Comparison of ENCODE assay signal across 7 mouse cellular contexts in the genomic region with DNA sequence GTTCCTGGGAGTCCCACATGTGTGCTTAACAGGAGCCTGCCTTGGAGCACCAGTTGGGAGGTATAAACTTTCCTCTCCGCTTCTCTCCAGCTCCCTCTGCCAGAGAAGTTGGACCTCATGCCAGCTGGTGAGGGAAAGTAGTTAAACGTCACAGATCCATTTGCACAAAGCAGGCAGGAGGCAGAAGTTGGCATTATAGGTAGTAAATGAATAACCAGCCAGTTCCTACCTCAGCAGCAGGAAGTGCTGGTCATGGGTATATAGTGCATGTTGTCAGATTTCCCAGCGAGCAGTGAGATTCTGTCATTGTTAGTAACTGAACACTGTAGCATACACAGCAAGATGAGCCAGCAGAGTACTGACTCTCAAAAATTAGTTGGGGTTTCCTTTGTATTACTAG. TPM values are rescaled to one million over a fixed set of nuclear protein-coding genes. Genes with fewer than 3 reads are reported as not detected.
A peak's percentile ranks its signal among the peaks of the same experiment; 100 is the strongest.
DNase-seq lines count a peak whose midpoint lies in the region; ATAC-seq lines count a peak whose summit lies in the region.

No protein-coding gene starts in this region.

- no peak overlapping the region for H3K4me2 ChIP-seq in neural tube, embryonic 13.5 days
- peak overlapping the region; percentile 38; the same call in 1 of the 2 replicates for H3K4me2 ChIP-seq in stomach, embryonic 15.5 days

- H3K27ac ChIP-seq in neural tube, embryonic 13.5 days (replicated peaks): 0 out of 2 replicates have a peak overlapping the region, but pooled peaks have one; percentile 13
- peak overlapping the region; percentile 52 for H3K27ac ChIP-seq in stomach, embryonic 15.5 days
- H3K27ac ChIP-seq in heart, embryonic 10.5 days: no peak overlapping the region

- no peak for ATAC-seq in neural tube, embryonic 13.5 days (ENCODE audit: low read depth)
- ATAC-seq in stomach, embryonic 15.5 days (ENCODE audit: insufficient read depth, low FRiP score, low read depth): peak; percentile 76

- WGBS in neural tube, embryonic 13.5 days: 57% methylated on average over 3 of the region's 3 CpGs
- 41% methylated on average over 3 of the region's 3 CpGs for WGBS in stomach, embryonic 15.5 days
- WGBS in heart, embryonic 10.5 days: 74% methylated on average over 3 of the region's 3 CpGs

- no peak overlapping the region for H3K4me3 ChIP-seq in neural tube, embryonic 13.5 days
- no peak overlapping the region for H3K4me3 ChIP-seq in stomach, embryonic 15.5 days (replicated peaks)
- no peak overlapping the region for H3K4me3 ChIP-seq in heart, embryonic 10.5 days

- no peaks in the 10 kb centered on the region for H3K9me3 ChIP-seq in neural tube, embryonic 13.5 days
- H3K9me3 ChIP-seq in stomach, embryonic 15.5 days: no peaks in the 10 kb centered on the region
- H3K9me3 ChIP-seq in heart, embryonic 10.5 days: no peaks in the 10 kb centered on the region

- DNase-seq in neural tube, embryonic 10.5 days (ENCODE audit: extremely low spot score, low spot score): no peak
- DNase-seq in gastrocnemius, adult 8-10 months (ENCODE audit: low spot score in 2 of 2): peak; percentile 32 to 36
- DNase-seq in kidney, adult 9 months: peak; percentile 72
- DNase-seq in heart, embryonic 10.5 days (ENCODE audit: low spot score): no peak
- DNase-seq in urinary bladder, postnatal 4 days (ENCODE audit: low spot score in 2 of 2): no peak

- H3K4me1 ChIP-seq in neural tube, embryonic 13.5 days (replicated peaks): peaks cover 55% of the 10 kb centered on the region
- H3K4me1 ChIP-seq in stomach, embryonic 15.5 days: peaks cover 14% of the 10 kb centered on the region
- peaks cover 53% of the 10 kb centered on the region for H3K4me1 ChIP-seq in heart, embryonic 10.5 days

- H3K27me3 ChIP-seq in neural tube, embryonic 13.5 days: no peaks in the 10 kb centered on the region
- H3K27me3 ChIP-seq in stomach, embryonic 15.5 days (replicated peaks): no peaks in the 10 kb centered on the region
- no peaks in the 10 kb centered on the region for H3K27me3 ChIP-seq in heart, embryonic 10.5 days (ENCODE audit: insufficient read depth, poor library complexity, severe bottlenecking)

- no peak overlapping the region for H3K9ac ChIP-seq in neural tube, embryonic 13.5 days
- H3K9ac ChIP-seq in stomach, embryonic 15.5 days: no peak overlapping the region

- H3K36me3 ChIP-seq in neural tube, embryonic 13.5 days: no peaks in the 10 kb centered on the region
- H3K36me3 ChIP-seq in stomach, embryonic 15.5 days: no peaks in the 10 kb centered on the region
- H3K36me3 ChIP-seq in heart, embryonic 10.5 days: no peaks in the 10 kb centered on the region

RNA-seq across cellular contexts. Expression of a gene that starts 31.4 kb away (rescaled TPM):
- 24.9 and 26.5 TPM in 2 replicates for polyA plus RNA-seq in neural tube, embryonic 13.5 days (2015; fragmentation: Nextera tagmentation; extraction: Ambion mirVana)
- 10 to 100 TPM; 17.0 to 20.8 (median 18.6) TPM for total RNA-seq in gastrocnemius, adult 8-10 months (2022)
- 11.6 and 12.2 TPM in 2 replicates for polyA plus RNA-seq in stomach, embryonic 15.5 days (2015; fragmentation: Nextera tagmentation; extraction: Ambion mirVana)
- 6.1 and 7.4 TPM in 2 replicates for polyA plus RNA-seq in heart, embryonic 10.5 days (2016; fragmentation: Nextera tagmentation; extraction: Ambion mirVana)

Comparison
In these comparisons a context has a peak if more than half of its experiments do, and no peak if none do; other contexts are left out.
1. DNase-seq: peak in gastrocnemius, adult 8-10 months (2 of 2) and kidney, adult 9 months (single experiment); none in neural tube, embryonic 10.5 days (single experiment), heart, embryonic 10.5 days (single experiment) and urinary bladder, postnatal 4 days (0 of 2).